9 mouse cellular contexts compared by ENCODE assay signal in the genomic region with DNA sequence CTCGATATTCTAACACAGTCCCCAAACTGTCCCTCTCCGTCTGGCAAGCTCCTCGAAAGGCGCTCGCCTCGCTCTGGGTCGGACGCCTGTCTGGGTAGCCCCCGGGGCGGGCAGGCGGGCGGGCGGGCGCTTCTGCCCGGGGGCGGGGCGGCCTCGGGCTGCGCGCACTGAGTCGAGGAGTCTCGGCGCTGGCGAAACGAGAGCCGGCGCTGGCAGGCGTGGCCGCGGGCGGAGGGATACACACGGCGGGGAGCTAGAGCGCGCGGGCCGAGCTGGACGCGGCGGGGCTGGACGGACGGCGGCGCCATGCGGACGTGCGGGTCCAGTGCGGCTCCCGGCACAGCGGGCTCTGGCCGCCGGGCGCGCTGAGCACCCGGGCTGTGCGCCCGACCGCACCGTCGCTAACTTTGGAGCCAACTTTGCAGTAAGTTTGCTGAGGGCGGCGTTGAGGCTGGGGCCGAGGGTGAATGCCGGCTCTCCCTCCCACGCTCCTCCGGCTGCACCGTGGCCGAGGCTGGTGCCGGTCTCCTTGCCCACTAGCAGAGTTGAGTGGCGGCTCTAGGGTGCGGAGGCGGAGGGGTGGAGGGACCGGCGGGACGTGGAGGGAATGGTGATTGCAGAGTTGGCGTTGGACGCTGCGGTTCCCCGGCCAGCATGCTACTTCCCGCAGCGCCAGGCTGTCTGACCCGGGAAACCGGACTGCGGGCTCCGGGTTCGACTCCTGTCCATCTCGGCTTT. TPM values are rescaled to one million over a fixed set of nuclear protein-coding genes. Genes with fewer than 3 reads are reported as not detected.
DNase-seq lines count a peak whose midpoint lies in the region; ATAC-seq lines count a peak whose summit lies in the region.
"Had no signal": no experiment of that assay in that cellular context is flagged by ENCODE, and none has a peak within 500 bp of the region (broad histone marks: within the 10 kb centered on the region; RNA-seq: fewer than 3 reads in every experiment).

No protein-coding gene starts in this region.

- ATAC-seq in embryonic facial prominence, embryonic 11.5 days (replicated peaks; ENCODE audit: insufficient number of reproducible peaks, low FRiP score, low TSS enrichment, low read depth) = peak; percentile 88
- peak; percentile 80 for ATAC-seq in megakaryocyte progenitor cell, adult 5-6 weeks (replicated peaks; ENCODE audit: poor library complexity)
- no peak for ATAC-seq in inflammation-experienced regulatory T-cells, adult 6 months

- peak overlapping the region; percentile 82 for H3K9ac ChIP-seq in embryonic facial prominence, embryonic 11.5 days (replicated peaks; ENCODE audit: low read length)

- H3K36me3 ChIP-seq in embryonic facial prominence, embryonic 11.5 days (replicated peaks; ENCODE audit: control insufficient read depth, insufficient read depth, low read depth, low read length) = no peaks in the 10 kb centered on the region

- H3K4me3 ChIP-seq in embryonic facial prominence, embryonic 11.5 days (ENCODE audit: low read depth, low read length) = peak overlapping the region; percentile 70

- H3K27me3 ChIP-seq in embryonic facial prominence, embryonic 11.5 days (ENCODE audit: control insufficient read depth, insufficient read depth, low read length) = no peaks in the 10 kb centered on the region

- DNase-seq in adrenal gland, postnatal 25 days = peak; percentile 96
- DNase-seq in embryonic facial prominence, embryonic 11.5 days (ENCODE audit: low spot score) = peak; percentile 95
- DNase-seq in heart, adult 18-20 months = peak; percentile 91 to 94
- peak; percentile 85 for DNase-seq in kidney, adult 11 months
- DNase-seq in left cerebral cortex, postnatal 25 days (ENCODE audit: low spot score in 2 of 2) = peak; percentile 89 to 90
- peak; percentile 92 for DNase-seq in right cerebral cortex, postnatal 25 days

- no peaks in the 10 kb centered on the region for H3K9me3 ChIP-seq in embryonic facial prominence, embryonic 11.5 days (replicated peaks; ENCODE audit: control insufficient read depth, low read length)

- H3K27ac ChIP-seq in embryonic facial prominence, embryonic 11.5 days (replicated peaks; ENCODE audit: low read depth, low read length) = peak overlapping the region; percentile 83
- H3K27ac ChIP-seq: macrophage had no signal

- H3K4me1 ChIP-seq in embryonic facial prominence, embryonic 11.5 days (ENCODE audit: control insufficient read depth, insufficient read depth, low read length) = no peaks in the 10 kb centered on the region

- under 1% methylated on average over 84 of the region's 87 CpGs for WGBS in embryonic facial prominence, embryonic 11.5 days

- intact Hi-C loops in left cerebral cortex, postnatal 25 days (cut with DNase I) = loop anchor here (2.0 to 10.0 kb wide), 6 partner anchors 19 to 1563 kb away; no protein-coding TSS in a partner anchor

- peak overlapping the region; percentile 72 for H3K4me2 ChIP-seq in embryonic facial prominence, embryonic 11.5 days (ENCODE audit: low read depth, low read length)

RNA-seq across cellular contexts. Expression of gene Fat1, which starts 2.8 kb away (rescaled TPM):
- 92.4 and 94.1 TPM in 2 replicates for total RNA-seq in adrenal gland, postnatal 25 days (2021)
- 34.4 and 37.7 TPM in 2 replicates for polyA plus RNA-seq in embryonic facial prominence, embryonic 11.5 days (2014; fragmentation: Nextera tagmentation; extraction: Ambion mirVana)
- total RNA-seq in heart, adult 18-20 months (2021) = 10 to 100 TPM; 13.8 to 14.1 TPM
- total RNA-seq in left cerebral cortex, postnatal 25 days (2021) = 10 to 100 TPM; 30.9 to 35.8 TPM
- total RNA-seq in megakaryocyte progenitor cell, adult 5-6 weeks (2015) = not detected in 2 replicates
- total RNA-seq in megakaryocyte progenitor cell, adult 5-6 weeks (2017) = 0.03 TPM in 1 of 2 replicates, not detected in the other
- polyA plus RNA-seq in inflammation-experienced regulatory T-cells, adult 6 months (2017; shearing (Covaris generic)) = not detected

Comparison
In these comparisons a context has a peak if more than half of its experiments do, and no peak if none do; other contexts are left out.
1. RNA of gene Fat1, which starts 2.8 kb away (total RNA-seq): 92.4 to 94.1 TPM in adrenal gland, postnatal 25 days, 30.9 to 35.8 TPM in left cerebral cortex, postnatal 25 days and 13.8 to 14.1 TPM in heart, adult 18-20 months; 0.03 TPM in megakaryocyte progenitor cell, adult 5-6 weeks; every median in the first group is over 10 times any median in the second.
2. Peak in every context shown above with its lines, with median percentiles within 50 percentile points of each other: DNase-seq.